Mouse (Mus musculus) kidney, adult 2 months (tissue): Measurements from ENCODE around the gene Fcna. TPM values are rescaled to one million over a fixed set of nuclear protein-coding genes. Genes with fewer than 3 reads are reported as not detected.

Source experiments
- DNase-seq: peaks from one replicate; pipeline ENCODE4 v3.0.0; 2021
- H3K27ac ChIP-seq: fragments of 200-500 bp; 2 replicates; pipeline ENCODE4 v1.5.1; 2012; ENCODE audit warnings: low read depth, low read length, control low read depth, inconsistent platforms; ENCODE audit not compliant: insufficient read depth
- H3K27me3 ChIP-seq: fragments of 200-500 bp; replicated peaks from 2 replicates; pipeline ENCODE4 v1.6.1; 2012; ENCODE audit warnings: mild to moderate bottlenecking, moderate library complexity, low read length, inconsistent platforms; ENCODE audit not compliant: control insufficient read depth, insufficient read depth
- H3K36me3 ChIP-seq: fragments of 200-500 bp; 2 replicates; pipeline ENCODE4 v1.6.1; 2012; ENCODE audit warnings: mild to moderate bottlenecking, moderate library complexity, low read length, inconsistent platforms; ENCODE audit not compliant: control insufficient read depth, insufficient read depth
- H3K4me1 ChIP-seq: fragments of 200-500 bp; 2 replicates; pipeline ENCODE4 v1.6.1; 2011; ENCODE audit warnings: low read length; ENCODE audit not compliant: control insufficient read depth, insufficient read depth
- H3K4me3 ChIP-seq: fragments of 200-500 bp; 2 replicates; pipeline ENCODE4 v1.5.1; 2011; ENCODE audit warnings: mild to moderate bottlenecking, low read depth, low read length, control low read depth; ENCODE audit not compliant: insufficient read depth
- CTCF ChIP-seq: fragments of 200-500 bp; conservative IDR thresholded peaks from 2 replicates; pipeline ENCODE4 v1.5.1; 2011; ENCODE audit warnings: low read depth, mild to moderate bottlenecking, control low read depth, low read length, moderate library complexity, mixed read lengths; ENCODE audit not compliant: insufficient read depth, insufficient read length
- POLR2A ChIP-seq: fragments of 200-500 bp; IDR thresholded peaks from one replicate; pipeline ENCODE4 v1.6.1; 2011; ENCODE audit warnings: low read depth, low read length, control low read depth
- WGBS: fragments of 180-500 bp; shearing (Covaris S2); methylation state at CpG from one replicate; pipeline ENCODE4 v1.1.7; 2018; 5-methylcytosine and 5-hydroxymethylcytosine counted together
- polyA plus RNA-seq: library from polyadenylated mRNA; depleted of rRNA; stranded (reverse); fragments of >200 nt; gene quantifications from 2 replicates; pipeline ENCODE4 v1.2.3, GENCODE M21; 2012

Gene Fcna
- polyA plus RNA-seq, 1 experiment, result 3.4 TPM

- peak; percentile 69 for DNase-seq
- no peaks in the 10 kb centered on the region for H3K36me3 ChIP-seq
- peak within 1 kb of the TSS; percentile 12; the same call in 1 of the 2 replicates for H3K4me3 ChIP-seq
- TF ChIP-seq CTCF (peak; percentile 81), POLR2A (no peak)
- 3% methylated on average over 19 of the region's 19 CpGs for whole genome bisulfite sequencing
- peaks cover 4% of the 10 kb centered on the region for H3K4me1 ChIP-seq
- peaks cover 10% of the 10 kb centered on the region for H3K27me3 ChIP-seq
- no peak within 1 kb of the TSS for H3K27ac ChIP-seq
These were observed 46.5 kb downstream of the Fcna start, which contains the start of gene Ajm1 for GRCm38 (mm10) chr2:25581294-25581864. Gene Ajm1, minus strand, starts transcription at chr2:25581757.

GRCm38 (mm10) chr2:25580621-25581101 is 47.2 kb downstream of the Fcna start:
- Histone ChIP-seq H3K4me3 (no peak overlapping the region), H3K27ac (no peak overlapping the region), H3K36me3 (no peaks in the 10 kb centered on the region), H3K4me1 (peaks cover 6% of the 10 kb centered on the region), H3K27me3 (peaks cover 10% of the 10 kb centered on the region)
- no peak for TF ChIP-seq CTCF
- no peak for TF ChIP-seq POLR2A
- DNase-seq, result no peak
- 23% methylated on average over 6 of the region's 6 CpGs for WGBS

- Histone ChIP-seq H3K4me3 (no peak overlapping the region), H3K27ac (no peak overlapping the region), H3K27me3 (peaks cover 10% of the 10 kb centered on the region), H3K36me3 (no peaks in the 10 kb centered on the region), H3K4me1 (peaks cover 10% of the 10 kb centered on the region)
- DNase-seq, result peak; percentile 58
- WGBS, result 5% methylated on average over 27 of the region's 27 CpGs
- TF ChIP-seq POLR2A (no peak), CTCF (peak; percentile 67)
These were observed 47.9 kb downstream of the Fcna start for GRCm38 (mm10) chr2:25579737-25580460.

- no peak for TF ChIP-seq CTCF
- no peak for TF ChIP-seq POLR2A
- peaks cover 10% of the 10 kb centered on the region for H3K27me3 ChIP-seq
- H3K27ac ChIP-seq, result no peak overlapping the region
- peaks cover 10% of the 10 kb centered on the region for H3K4me1 ChIP-seq
- no peak for DNase-seq
- H3K36me3 ChIP-seq, result no peaks in the 10 kb centered on the region
- no peak overlapping the region for H3K4me3 ChIP-seq
- WGBS, result 6% methylated on average over 77 of the region's 77 CpGs
These were observed 48.8 kb downstream of the Fcna start for GRCm38 (mm10) chr2:25578796-25579736.

DNA sequence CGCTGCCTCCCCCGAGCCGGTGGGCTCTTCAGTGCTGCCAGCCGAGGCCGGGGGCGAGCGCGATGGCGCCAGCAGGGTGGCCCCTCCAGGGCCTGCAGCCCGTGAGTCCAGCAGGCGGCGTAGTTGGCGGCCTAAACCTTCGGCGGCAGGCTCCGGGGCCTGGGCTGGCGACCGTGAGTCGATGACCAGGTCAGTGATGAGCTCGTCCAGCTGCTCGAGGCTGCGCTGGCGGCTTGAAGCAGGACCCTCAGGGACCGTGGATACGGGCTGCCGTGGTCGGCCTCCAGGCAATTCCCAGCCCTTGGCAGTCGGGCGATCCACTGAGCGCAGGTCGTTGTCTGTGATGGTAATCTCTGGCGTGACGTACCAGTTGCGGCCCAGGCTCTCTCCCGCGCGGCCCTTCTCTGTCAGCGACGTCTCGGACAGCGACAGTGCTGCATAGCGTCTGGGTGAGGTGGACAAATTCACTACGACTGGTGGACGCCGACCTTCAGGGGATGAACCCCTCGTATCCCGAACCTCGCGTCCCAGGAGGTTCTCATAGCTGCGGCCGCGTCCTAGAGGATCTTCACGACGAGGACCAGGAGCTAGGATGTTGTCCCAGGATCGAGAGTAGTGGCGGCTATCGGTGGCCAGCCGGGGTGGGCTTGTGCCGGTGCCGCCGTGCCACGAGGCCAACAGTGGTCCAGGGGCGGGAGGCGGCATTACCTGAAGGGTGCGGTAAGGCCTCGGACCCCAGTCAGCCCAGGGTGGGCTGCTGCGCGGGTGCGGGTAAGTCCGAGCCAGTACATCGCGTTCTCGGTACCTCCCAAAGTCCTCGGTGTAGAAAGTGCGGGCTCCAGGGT is 49.7 kb downstream of the Fcna start:
- DNase-seq, result no peak
- Histone ChIP-seq H3K27ac (no peak overlapping the region), H3K4me3 (peak overlapping the region; percentile 16; the same call in 1 of the 2 replicates), H3K36me3 (no peaks in the 10 kb centered on the region), H3K27me3 (peaks cover 10% of the 10 kb centered on the region), H3K4me1 (peaks cover 10% of the 10 kb centered on the region)
- TF ChIP-seq CTCF, result no peak
- TF ChIP-seq POLR2A, result no peak
- 5% methylated on average over 75 of the region's 75 CpGs for WGBS
